Mouse (Mus musculus) testis, adult 2 months (tissue): ENCODE results near the gene Lin28a.

Experiments
- CTCF ChIP-seq: fragments of 200-500 bp; IDR thresholded peaks from 2 replicates; pipeline ENCODE4 v1.5.1; 2012; ENCODE audit warnings: low read depth, mild to moderate bottlenecking, inconsistent platforms, low read length, moderate library complexity; ENCODE audit not compliant: control insufficient read depth, insufficient read depth, insufficient replicate concordance
- POLR2A ChIP-seq: fragments of 200-500 bp; IDR thresholded peaks from 2 replicates; pipeline ENCODE4 v1.6.1; 2012; ENCODE audit warnings: low read depth, mild to moderate bottlenecking, inconsistent platforms, low read length, moderate library complexity; ENCODE audit not compliant: control insufficient read depth

DNA sequence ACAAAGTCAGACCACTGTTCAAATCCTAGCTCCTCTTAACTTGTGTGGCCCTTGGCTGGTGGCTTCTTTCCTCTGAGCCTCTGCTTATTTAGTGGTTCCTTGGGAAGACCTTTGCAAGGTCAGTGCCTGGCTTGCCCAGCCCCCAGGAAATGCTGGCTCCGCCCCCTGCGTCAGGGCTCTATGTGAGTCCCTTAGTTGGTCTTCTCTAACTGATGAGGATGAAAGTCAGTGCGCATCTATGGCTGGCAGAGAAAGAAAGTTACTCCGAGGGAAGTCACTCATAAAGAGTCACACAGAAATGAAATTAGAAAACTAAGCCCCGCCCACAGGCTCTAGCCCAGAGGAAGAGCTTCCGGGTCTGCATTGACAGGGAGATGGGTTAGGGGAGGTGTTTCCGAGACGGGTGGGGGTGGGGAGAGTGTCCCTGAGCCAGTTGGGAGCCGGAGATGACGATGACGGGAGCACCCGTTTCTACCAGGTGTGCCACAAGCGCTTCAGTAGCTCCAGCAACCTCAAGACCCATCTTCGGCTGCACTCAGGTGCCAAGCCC lies 39.6 kb upstream of the Lin28a start:
- TF ChIP-seq POLR2A, result no peak; the same call in 1 of the 2 replicates
- TF ChIP-seq CTCF, result no peak
